Mouse (Mus musculus): ENCODE data around the gene Sacs.
A peak's percentile ranks its signal among the peaks of the same experiment; 100 is the strongest.
"Not testable (repeated sequence)": the region's sequence is repeated elsewhere in the genome, so short reads cannot be mapped to it uniquely, and the experiment has no call there.

Gene Sacs

GRCm38 (mm10) chr14:61137994-61138726 lies at the start of gene Sacs:
Gene Sacs (plus strand): TSS chr14:61138457.
- DNase-seq = no peak

DNA sequence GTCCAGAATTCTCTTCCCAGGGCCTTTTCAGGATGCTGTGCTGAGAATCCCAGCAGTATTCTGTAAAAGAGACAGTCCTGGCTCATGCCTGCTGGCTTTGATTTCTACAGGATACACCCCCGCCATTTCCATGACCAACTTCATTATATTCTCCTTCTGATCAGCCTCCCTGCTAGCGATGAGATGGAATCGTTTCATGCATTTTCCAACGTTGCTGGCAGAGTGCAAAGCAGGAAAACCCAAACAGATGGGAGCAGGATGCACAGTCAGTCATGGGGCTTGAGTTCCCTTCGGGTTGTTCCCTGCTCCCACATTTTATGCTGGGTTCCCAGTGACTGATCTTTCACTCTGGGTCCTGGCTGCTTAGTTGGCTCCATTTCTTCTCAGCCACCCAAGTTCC lies 47.3 kb upstream of the Sacs start:
- no peak for DNase-seq

DNA sequence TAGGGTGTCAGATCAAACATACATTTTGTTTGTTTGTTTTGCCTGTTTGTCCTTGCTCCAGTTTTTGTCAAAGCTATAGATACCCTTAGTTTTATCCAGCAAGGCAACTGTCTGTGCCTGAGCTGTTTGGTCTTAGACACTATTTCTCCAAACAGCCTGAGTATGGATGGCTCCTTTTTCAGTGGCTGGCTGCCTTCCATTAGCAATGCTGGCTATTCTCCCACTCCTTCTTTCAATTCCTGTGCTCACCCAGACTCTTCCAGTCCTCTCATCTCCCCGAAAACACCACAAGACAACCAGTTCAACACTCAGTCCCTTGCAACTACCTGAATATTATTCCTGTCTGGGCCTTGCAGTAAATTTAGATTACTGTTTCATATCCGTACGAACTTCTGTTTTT lies 46.2 kb upstream of the Sacs start:
- DNase-seq = no peak

DNA sequence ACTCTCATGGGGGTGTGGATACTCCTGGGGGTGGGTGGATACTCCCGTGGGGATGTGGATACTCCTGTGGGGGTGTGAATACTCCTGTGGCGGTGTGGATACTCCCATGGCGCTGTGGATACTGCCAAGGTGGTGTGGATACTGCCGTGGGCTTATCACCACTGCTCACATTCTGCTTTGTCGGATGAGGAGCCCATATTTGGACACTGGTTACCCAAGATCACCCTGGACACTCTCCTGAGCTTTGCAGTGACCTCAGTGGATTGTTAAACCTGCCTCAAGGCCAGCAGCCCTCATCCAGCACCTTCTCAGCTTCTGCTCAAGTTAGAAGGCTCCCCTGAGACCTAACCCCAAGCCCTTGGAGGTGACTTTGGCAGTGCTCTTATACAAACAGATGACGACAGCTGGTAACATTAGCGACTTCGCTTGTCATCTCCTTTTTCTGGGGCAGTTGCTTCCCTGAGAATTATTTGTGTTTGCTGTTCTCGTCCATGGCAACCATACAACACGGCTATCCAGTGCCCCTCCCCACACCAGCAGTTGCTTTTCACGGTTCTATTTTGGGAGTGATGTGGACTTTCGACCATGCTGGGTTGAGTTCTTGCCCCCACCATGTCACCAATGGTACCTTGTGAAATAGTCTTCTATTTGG lies 40.2 kb upstream of the Sacs start:
- no peak for DNase-seq

DNA sequence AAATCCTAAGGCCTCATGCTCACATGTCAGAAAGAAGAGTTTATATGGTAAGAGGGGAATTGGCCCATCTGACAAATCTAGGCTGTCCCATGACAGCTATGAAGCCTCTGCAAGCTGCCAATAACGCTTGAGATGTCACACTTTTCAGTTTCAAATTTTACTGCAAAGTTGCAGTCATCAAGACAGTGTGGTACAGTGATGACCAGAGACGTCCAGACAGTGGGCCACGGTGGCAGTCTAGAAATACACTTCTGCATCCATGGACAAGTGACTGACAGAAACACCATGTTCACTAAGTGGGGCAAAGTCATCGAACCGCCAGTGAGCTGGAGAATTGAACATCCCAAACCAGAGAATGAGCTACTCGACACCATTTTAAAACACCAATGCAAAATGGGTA lies 37.5 kb upstream of the Sacs start:
- no peak for DNase-seq

- no peak for DNase-seq
These were observed 31.9 kb upstream of the Sacs start for GRCm38 (mm10) chr14:61106404-61106803.

GRCm38 (mm10) chr14:61108625-61109024 lies 29.6 kb upstream of the Sacs start:
- DNase-seq = no peak

DNA sequence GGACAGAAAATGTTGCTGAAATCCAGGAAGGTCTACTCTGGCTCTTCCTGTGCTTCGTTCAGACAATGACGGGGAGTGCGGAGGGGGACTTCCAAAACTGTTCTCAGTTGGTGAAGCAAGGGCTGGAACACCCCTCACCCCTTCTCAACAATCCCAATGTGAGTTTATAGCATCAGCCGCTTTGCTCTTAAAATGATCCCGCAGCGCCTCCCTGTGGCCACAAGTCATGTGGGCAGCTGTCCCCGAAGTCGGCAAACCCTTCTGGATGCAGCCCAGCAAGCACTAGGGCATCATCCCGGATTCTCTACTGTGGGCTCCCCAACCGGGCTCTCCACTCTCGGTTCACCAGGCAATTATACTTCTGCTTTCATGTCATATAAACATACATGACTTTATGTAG lies 25.9 kb upstream of the Sacs start:
- DNase-seq = peak; percentile 8

DNA sequence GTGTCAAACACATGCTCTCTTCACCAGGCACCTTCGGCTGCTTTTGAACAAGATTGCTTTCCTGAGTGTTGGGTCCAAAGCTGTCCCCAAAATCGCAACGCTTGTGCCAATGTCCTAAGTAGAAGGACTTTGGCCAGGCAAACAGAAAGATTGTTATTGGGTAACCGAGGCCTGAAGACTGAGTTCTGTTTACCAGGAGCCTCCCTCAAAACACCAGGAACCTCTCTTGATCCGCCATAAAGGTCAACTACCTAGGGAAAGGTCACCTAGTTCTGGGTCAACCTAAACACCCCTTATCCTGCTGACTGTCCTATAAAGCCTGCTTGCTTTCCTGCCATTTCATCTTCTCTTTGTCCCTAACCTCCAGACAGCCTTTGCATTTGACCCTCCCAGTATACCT lies 13.5 kb upstream of the Sacs start:
- no peak for DNase-seq

- no peak for DNase-seq
These were observed 13.1 kb upstream of the Sacs start for GRCm38 (mm10) chr14:61125201-61125600.

DNA sequence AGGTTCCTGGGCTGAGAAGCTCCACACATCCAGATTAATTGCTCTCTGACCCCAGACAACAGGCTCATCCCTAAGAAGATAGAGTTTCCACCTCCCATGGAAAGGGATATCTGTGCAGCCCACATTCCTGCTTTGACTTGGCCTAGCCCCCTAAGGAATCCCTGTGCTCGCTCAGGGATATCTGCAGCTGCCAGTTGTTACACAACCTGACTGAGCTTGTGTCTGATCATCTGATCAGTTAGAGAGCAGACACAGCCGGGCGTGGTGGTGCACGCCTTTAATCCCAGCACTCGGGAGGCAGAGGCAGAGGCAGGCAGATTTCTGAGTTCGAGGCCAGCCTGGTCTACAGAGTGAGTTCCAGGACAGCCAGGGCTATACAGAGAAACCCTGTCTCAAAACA lies 10.9 kb upstream of the Sacs start:
- DNase-seq = not testable (repeated sequence)

DNA sequence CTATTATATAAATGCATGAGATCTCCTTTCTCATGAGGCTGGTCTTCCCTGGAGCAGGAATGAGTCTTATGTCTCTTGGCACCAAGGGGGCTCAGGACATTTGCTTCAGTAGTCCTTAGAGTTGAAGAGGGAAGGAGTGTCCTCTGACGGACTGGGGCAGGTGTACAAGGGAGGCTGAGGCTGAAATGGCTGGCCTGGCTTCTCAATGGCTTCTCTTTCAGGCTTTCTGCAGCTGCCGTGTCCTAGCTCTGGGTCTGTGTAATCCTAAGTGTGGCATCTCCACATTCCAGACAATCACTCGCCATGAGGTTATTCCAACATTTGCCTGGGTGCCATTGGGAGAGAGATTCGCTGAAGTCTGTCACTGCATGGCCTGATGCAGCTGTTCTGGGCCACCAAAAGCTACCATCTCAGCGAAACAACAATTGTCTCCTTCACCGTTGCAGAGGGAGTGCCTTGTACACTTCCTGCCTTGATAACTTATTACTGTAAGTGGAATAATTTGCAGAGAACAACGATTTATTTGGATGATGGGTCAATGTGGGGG lies 9.2 kb upstream of the Sacs start:
- no peak for DNase-seq

DNA sequence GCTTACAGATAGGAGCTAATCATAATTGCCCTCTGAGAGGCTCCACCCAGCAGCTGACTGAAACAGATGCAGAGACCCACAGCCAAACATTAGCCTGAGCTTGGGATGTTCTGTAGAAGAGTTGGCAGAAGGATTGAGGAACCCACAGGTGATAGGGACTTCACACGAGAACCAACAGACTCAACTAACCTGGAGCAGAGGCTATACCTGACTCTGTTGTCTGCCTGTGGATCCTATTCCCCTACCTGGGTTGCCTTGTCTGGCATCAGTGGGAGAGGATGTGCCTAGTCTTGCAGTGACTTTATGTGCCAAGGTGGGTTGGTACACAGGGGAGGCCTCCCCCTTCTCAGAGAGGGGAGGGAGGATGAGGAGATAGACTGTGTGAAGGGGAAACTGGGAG lies 5.7 kb upstream of the Sacs start:
- DNase-seq = no peak

DNA sequence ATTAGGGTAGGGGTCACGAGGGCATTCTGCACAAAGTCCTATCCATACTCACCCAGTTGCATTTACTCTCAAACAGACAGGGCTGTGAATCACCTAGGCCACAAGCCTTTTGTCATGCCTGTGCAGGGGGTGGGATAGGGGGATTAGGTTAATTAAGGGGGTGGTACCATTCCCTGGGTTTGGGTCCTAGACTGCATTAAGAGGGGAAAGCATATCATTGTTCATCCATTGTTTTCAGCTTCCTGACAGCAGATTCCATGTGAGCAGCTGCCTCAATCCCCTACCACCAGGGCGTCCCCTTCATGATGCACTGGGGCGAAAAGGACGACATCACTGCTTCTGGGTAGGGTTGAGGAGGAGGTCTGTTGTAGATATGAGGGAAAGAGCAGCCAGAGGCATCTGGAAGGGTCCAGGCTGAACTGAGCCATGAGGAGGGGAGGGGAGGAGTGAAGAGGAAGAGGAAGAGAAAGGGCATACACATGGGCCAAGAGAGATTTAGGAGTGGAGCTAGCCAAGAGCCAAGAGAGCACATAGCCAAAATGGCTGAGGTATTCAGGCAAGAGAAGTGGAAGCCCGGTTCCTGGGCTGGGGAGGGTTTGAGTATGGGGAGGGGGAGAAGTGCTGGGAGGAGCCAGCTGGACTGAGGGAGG lies 3.8 kb upstream of the Sacs start:
- no peak for DNase-seq

DNA sequence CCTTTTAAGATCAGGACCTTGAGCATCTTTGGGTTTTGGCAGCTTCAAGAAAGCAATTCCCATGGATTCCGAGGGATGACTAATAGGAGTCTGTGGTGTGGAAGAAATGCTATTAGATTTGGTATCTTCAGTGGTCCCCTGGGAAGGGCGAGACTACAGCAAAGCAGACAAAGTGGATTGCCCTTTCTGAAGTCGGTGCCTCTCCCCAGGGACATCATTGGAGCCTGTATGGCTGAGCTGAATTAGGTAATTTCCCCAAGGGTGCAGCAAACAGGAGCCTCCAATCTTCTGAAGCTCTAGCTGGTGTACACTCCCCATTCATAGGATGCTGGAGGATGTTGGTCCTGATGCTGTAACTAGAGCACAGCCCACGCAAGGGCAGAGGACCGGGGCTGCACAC lies 847 bp upstream of the Sacs start:
- DNase-seq = no peak

- DNase-seq = no peak
These were observed 440 bp downstream of the Sacs start for GRCm38 (mm10) chr14:61138727-61139067.

DNA sequence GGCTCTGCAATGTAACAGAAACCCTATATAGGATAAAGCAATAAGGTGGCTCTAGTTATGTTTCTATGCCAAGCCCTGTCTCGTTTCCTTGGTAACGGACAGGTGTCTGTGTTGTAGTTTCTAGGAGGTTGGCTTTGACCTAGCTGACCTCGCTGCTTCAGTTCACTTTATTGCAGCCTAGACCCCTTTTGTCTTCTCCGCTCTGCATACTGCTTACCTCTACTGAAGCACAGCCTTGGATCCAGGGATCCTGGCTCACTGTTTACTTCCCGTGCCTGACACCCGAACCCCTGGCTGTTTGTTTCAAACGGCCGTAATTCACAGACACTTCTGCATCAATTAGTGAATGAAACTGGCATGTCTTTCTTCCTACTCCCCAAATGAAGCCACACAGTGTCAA lies 5.1 kb downstream of the Sacs start:
- no peak for DNase-seq

DNA sequence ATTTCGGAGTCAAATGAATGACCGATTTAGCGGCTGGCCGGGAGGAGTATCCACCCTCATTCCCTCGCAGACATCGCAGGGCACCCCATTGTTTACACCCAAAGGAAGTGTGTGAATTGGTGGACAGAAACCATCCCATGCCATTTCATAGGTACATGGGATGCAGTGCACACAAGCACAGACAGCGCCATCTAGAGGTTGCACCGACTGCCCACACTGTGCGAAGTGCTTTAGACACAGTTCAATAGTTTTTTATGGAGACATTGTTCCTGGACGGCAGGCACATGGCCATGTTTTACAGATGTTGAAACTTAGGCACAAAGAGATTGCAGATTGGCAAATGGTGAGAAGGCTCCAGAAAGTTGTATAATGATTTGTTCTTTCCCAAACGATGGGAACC lies 5.6 kb downstream of the Sacs start:
- DNase-seq = peak; percentile 8

DNA sequence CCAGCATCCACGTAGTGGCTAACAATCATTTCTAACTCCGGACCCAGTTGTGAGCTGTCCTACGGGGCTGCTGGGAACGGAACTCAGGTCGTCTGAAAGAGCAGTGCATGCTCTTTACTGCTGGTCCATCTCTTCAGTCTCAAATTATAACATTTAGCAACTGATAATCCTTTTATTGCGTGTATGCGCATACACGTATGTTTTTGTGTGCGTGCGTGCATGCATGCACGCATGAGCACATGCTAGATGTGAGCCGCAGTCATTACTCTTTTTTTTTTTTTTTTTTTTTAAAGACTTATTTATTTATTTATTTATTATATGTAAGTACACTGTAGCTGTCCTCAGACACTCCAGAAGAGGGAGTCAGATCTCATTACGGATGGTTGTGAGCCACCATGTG lies 12.2 kb downstream of the Sacs start:
- not testable (repeated sequence) for DNase-seq

- no peak for DNase-seq
These were observed 16.8 kb downstream of the Sacs start for GRCm38 (mm10) chr14:61154900-61155585.

GRCm38 (mm10) chr14:61155687-61156086 lies 17.4 kb downstream of the Sacs start:
- DNase-seq = no peak

DNA sequence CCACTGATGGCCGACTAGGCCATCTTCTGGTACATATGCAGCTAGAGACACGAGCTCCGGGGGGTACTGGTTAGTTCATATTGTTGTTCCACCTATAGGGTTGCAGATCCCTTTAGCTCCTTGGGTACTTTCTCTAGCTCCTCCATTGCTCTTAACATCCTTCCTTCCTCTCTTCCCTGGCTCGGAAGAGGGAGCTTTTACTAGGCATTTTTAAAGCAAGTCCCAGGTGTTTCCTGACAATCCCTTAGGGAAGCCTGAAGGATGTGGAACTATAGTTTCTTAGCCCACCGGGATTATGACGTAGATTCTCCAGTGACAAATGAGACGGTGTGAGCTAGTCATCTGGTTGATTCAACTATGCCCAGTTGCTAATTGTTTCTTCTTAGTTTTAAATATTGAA lies 19.2 kb downstream of the Sacs start:
- DNase-seq = not testable (repeated sequence)

- DNase-seq = no peak
These were observed 22.7 kb downstream of the Sacs start for GRCm38 (mm10) chr14:61160920-61161319.

Measured in kidney, adult 11 months (tissue).